Mouse (Mus musculus): ENCODE results near the gene Dync1li1. TPM values are rescaled to one million over a fixed set of nuclear protein-coding genes. Genes with fewer than 3 reads are reported as not detected.
"Not testable (repeated sequence)": the region's sequence is repeated elsewhere in the genome, so short reads cannot be mapped to it uniquely, and the experiment has no call there.

The Dync1li1 gene
- polyA plus RNA-seq, 1 experiment from 2014 or later: 49.9 TPM

DNA sequence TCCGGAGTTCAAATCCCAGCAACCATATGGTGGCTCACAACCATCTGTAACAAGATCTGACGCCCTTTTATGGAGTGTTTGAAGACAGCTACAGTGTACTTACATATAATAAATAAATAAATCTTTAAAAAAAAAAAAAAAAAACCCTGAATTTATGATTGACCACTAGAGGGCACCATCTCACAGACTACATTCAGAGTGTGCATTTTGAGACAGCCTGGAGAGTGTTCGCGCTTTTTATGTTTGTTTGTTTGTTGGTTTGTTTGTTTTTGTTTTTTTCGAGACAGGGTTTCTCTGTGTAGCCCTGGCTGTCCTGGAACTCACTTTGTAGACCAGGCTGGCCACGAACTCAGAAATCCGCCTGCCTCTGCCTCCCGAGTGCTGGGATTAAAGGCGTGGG lies 40.1 kb upstream of the Dync1li1 start:
- H3K9me3 ChIP-seq (ENCODE audit: low read depth, low read length); H3K9ac ChIP-seq: not testable (repeated sequence)

DNA sequence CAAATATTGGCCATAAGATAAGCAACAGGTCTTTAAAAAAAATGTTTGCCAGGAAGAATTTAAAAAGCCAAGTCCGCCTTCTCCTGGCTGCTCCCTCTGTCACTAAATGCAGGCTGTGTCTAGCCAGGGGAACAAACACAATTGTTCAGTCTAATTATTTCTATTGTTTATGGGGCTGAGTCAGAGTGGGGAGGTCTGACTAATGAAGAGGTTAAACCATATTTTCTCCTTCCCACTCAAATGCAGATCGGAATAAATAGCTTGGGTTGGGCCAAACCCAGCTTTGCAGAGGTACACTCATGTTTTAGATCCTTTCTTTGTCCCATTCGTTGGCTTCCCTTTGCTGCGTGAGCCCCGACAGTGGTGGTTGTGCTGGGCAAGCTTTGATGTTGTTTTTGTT lies 39.2 kb upstream of the Dync1li1 start:
- H3K27me3 ChIP-seq (ENCODE audit: insufficient read depth, low read length): 0 out of 2 replicates have a peak, but pooled peaks cover 2% of the 10 kb centered on the region
- H3K4me2 ChIP-seq: no peak overlapping the region
- no peak for TF ChIP-seq CTCF (IDR thresholded peaks at IDR 0.05; ENCODE audit: low read depth)
- H3K4me1 ChIP-seq (ENCODE audit: insufficient read depth): no peaks in the 10 kb centered on the region
- no peak for DNase-seq
- no peaks in the 10 kb centered on the region for H3K36me3 ChIP-seq (ENCODE audit: insufficient read depth)
- 54% methylated on average over 5 of the region's 5 CpGs for WGBS
- H3K9ac ChIP-seq: no peak overlapping the region
- no peak overlapping the region for H3K27ac ChIP-seq (ENCODE audit: low read depth)
- no peak for ATAC-seq (ENCODE audit: insufficient read depth)
- no peak overlapping the region for H3K4me3 ChIP-seq (ENCODE audit: low read depth, low read length)
- no peaks in the 10 kb centered on the region for H3K9me3 ChIP-seq (ENCODE audit: low read depth, low read length)

More for the DNA sequence above, 40.1 kb upstream of the Dync1li1 start:
- not testable (repeated sequence) for H3K4me1 ChIP-seq (ENCODE audit: insufficient read depth); H3K4me3 ChIP-seq (ENCODE audit: low read depth, low read length); H3K36me3 ChIP-seq (ENCODE audit: insufficient read depth); ATAC-seq (ENCODE audit: insufficient read depth); H3K4me2 ChIP-seq; H3K27me3 ChIP-seq (ENCODE audit: insufficient read depth, low read length); H3K27ac ChIP-seq (ENCODE audit: low read depth)
- peak; percentile 68 for TF ChIP-seq CTCF (IDR thresholded peaks at IDR 0.05; ENCODE audit: low read depth)
- DNase-seq: peak; percentile 72
- 50% methylated on average over 8 of the region's 9 CpGs for WGBS

- no peaks in the 10 kb centered on the region for H3K4me1 ChIP-seq (ENCODE audit: insufficient read depth)
- H3K9ac ChIP-seq: no peak overlapping the region
- H3K36me3 ChIP-seq (ENCODE audit: insufficient read depth): no peaks in the 10 kb centered on the region
- 49% methylated on average over 21 of the region's 21 CpGs for WGBS
- ATAC-seq (ENCODE audit: insufficient read depth) (no peak), DNase-seq (no peak)
- 0 out of 2 replicates have a peak, but pooled peaks cover 2% of the 10 kb centered on the region for H3K27me3 ChIP-seq (ENCODE audit: insufficient read depth, low read length)
- no peaks in the 10 kb centered on the region for H3K9me3 ChIP-seq (ENCODE audit: low read depth, low read length)
- no peak overlapping the region for H3K4me2 ChIP-seq
- no peak overlapping the region for H3K4me3 ChIP-seq (ENCODE audit: low read depth, low read length)
- no peak overlapping the region for H3K27ac ChIP-seq (ENCODE audit: low read depth)
- TF ChIP-seq CTCF (IDR thresholded peaks at IDR 0.05; ENCODE audit: low read depth): no peak
Observed at GRCm38 (mm10) chr9:114650938-114651634, 37.5 kb upstream of the Dync1li1 start.

GRCm38 (mm10) chr9:114655356-114655755 lies 33.2 kb upstream of the Dync1li1 start:
- H3K9ac ChIP-seq: no peak overlapping the region
- no peak for TF ChIP-seq CTCF (IDR thresholded peaks at IDR 0.05; ENCODE audit: low read depth)
- WGBS: 84% methylated on average over 4 of the region's 4 CpGs

GRCm38 (mm10) chr9:114656701-114657100 lies 31.9 kb upstream of the Dync1li1 start:
- no peak overlapping the region for H3K9ac ChIP-seq
- H3K4me3 ChIP-seq (ENCODE audit: low read depth, low read length): no peak overlapping the region
- ATAC-seq (ENCODE audit: insufficient read depth) (no peak), DNase-seq (no peak)
- no peak for TF ChIP-seq CTCF (IDR thresholded peaks at IDR 0.05; ENCODE audit: low read depth)
- no peak overlapping the region for H3K27ac ChIP-seq (ENCODE audit: low read depth)
- H3K27me3 ChIP-seq (ENCODE audit: insufficient read depth, low read length): no peaks in the 10 kb centered on the region
- H3K9me3 ChIP-seq (ENCODE audit: low read depth, low read length): no peaks in the 10 kb centered on the region; the same call in 1 of the 2 replicates
- 70% methylated on average over 3 of the region's 3 CpGs for WGBS
- no peaks in the 10 kb centered on the region for H3K36me3 ChIP-seq (ENCODE audit: insufficient read depth)
- no peaks in the 10 kb centered on the region for H3K4me1 ChIP-seq (ENCODE audit: insufficient read depth)
- H3K4me2 ChIP-seq: no peak overlapping the region

More at GRCm38 (mm10) chr9:114655356-114655755, 33.2 kb upstream of the Dync1li1 start:
- Histone ChIP-seq H3K27me3 (ENCODE audit: insufficient read depth, low read length) (0 out of 2 replicates have a peak, but pooled peaks cover under 1% of the 10 kb centered on the region), H3K27ac (ENCODE audit: low read depth) (no peak overlapping the region), H3K9me3 (ENCODE audit: low read depth, low read length) (no peaks in the 10 kb centered on the region; the same call in 1 of the 2 replicates), H3K4me3 (ENCODE audit: low read depth, low read length) (no peak overlapping the region), H3K4me2 (no peak overlapping the region), H3K4me1 (ENCODE audit: insufficient read depth) (no peaks in the 10 kb centered on the region), H3K36me3 (ENCODE audit: insufficient read depth) (no peaks in the 10 kb centered on the region)
- DNase-seq (no peak), ATAC-seq (ENCODE audit: insufficient read depth) (no peak)

DNA sequence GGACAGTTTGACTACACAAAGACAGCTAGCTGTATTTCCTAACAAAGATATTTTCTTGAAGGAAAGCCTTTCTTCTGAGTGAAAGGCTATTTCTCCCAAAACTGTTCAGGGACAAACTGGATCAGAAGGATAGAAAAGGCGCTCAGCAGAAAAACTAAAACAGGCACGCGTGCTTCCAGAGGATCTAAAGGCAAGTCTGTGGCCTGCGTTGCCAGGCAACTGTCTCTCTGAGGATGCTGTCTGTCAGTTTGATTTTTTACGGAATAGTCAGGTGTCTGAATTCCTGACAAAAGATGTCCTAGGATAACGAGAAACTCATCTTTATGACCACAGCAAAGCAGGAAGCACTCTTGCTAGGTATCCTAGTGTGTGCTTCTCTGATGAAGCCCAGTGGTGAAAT lies 28.1 kb upstream of the Dync1li1 start:
- Histone ChIP-seq H3K4me1 (ENCODE audit: insufficient read depth) (no peaks in the 10 kb centered on the region), H3K4me3 (ENCODE audit: low read depth, low read length) (no peak overlapping the region), H3K36me3 (ENCODE audit: insufficient read depth) (no peaks in the 10 kb centered on the region), H3K4me2 (no peak overlapping the region), H3K27me3 (ENCODE audit: insufficient read depth, low read length) (no peaks in the 10 kb centered on the region), H3K27ac (ENCODE audit: low read depth) (no peak overlapping the region), H3K9ac (no peak overlapping the region), H3K9me3 (ENCODE audit: low read depth, low read length) (no peaks in the 10 kb centered on the region; the same call in 1 of the 2 replicates)
- no peak for DNase-seq
- TF ChIP-seq CTCF (IDR thresholded peaks at IDR 0.05; ENCODE audit: low read depth): no peak
- 85% methylated on average over 6 of the region's 6 CpGs for WGBS
- no peak for ATAC-seq (ENCODE audit: insufficient read depth)

GRCm38 (mm10) chr9:114660983-114661382 lies 27.6 kb upstream of the Dync1li1 start:
- Histone ChIP-seq H3K27ac (ENCODE audit: low read depth) (no peak overlapping the region), H3K9ac (no peak overlapping the region), H3K4me3 (ENCODE audit: low read depth, low read length) (no peak overlapping the region), H3K4me2 (no peak overlapping the region), H3K9me3 (ENCODE audit: low read depth, low read length) (no peaks in the 10 kb centered on the region; the same call in 1 of the 2 replicates), H3K27me3 (ENCODE audit: insufficient read depth, low read length) (no peaks in the 10 kb centered on the region), H3K4me1 (ENCODE audit: insufficient read depth) (no peaks in the 10 kb centered on the region), H3K36me3 (ENCODE audit: insufficient read depth) (no peaks in the 10 kb centered on the region)
- ATAC-seq (ENCODE audit: insufficient read depth): no peak
- DNase-seq: no peak
- TF ChIP-seq CTCF (IDR thresholded peaks at IDR 0.05; ENCODE audit: low read depth): no peak
- 49% methylated on average over 6 of the region's 6 CpGs for WGBS
